Mouse (Mus musculus): Measurements from ENCODE around the gene Cltb. TPM values are rescaled to one million over a fixed set of nuclear protein-coding genes. Genes with fewer than 3 reads are reported as not detected.

The Cltb gene
- polyA plus RNA-seq, 1 experiment = 46.7 TPM

DNA sequence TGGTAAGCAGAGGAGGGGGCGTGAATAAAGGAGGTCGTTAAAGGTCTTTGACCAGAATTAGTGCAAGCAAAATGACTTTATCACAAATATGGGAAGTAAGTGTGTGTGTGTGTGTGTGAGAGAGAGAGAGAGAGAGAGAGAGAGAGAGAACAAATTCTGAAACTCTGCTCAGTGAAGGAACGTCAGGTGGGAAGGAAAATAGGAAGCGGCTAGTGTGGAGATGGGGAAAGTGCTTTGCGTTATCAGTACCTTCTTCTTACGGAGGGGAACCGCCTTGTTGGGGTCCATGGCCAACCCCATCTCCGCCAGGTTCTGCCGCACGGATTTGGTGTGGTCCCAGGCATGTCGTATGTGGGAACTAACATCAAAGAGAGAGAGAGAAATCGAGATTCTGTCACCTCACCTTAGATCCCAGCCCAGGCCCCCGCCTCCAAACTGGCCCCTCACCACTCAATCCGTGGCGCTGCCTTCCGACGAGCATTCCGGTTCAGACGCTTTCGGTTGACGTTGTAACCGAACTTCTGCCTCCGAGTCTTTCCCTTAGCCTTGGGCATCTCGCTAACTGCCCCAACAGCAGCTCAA is 21.6 kb downstream of the Cltb start:
- no peaks in the 10 kb centered on the region for H3K27me3 ChIP-seq (ENCODE audit: control insufficient read depth)
- peaks cover 42% of the 10 kb centered on the region for H3K4me1 ChIP-seq (ENCODE audit: control insufficient read depth)
- H3K9me3 ChIP-seq (ENCODE audit: control insufficient read depth, low read length) = no peaks in the 10 kb centered on the region
- TF ChIP-seq TAL1 (IDR thresholded peaks at IDR 0.05; ENCODE audit: low read length) (no peak), GATA1 (IDR thresholded peaks at IDR 0.05; ENCODE audit: low read length) (no peak)
- peak overlapping the region; percentile 83 for H3K4me3 ChIP-seq (replicated peaks)
- peaks cover 60% of the 10 kb centered on the region for H3K36me3 ChIP-seq (ENCODE audit: control insufficient read depth)

DNA sequence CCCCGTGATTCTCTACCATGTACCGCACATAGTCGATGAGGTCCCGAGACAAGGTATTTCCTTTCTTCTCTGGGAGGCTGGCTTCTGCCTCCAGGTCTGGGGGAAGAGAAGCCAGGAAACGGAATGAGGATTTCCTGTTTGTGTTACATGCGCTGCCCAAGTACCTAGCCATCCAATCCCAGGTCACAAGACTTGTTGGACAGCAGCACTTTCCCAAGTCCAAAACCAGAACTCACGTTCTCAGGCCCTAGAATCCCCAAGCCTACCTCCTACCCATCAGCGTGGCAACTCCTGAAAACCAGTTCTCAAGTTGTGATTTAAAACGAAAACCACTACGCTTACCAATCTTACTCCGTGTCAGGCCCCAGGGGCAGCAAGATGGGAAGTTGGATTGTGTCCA is 25.3 kb downstream of the Cltb start:
- Histone ChIP-seq H3K4me3 (replicated peaks) (no peak overlapping the region), H3K27me3 (ENCODE audit: control insufficient read depth) (no peaks in the 10 kb centered on the region), H3K36me3 (ENCODE audit: control insufficient read depth) (peaks cover 65% of the 10 kb centered on the region), H3K9me3 (ENCODE audit: control insufficient read depth, low read length) (no peaks in the 10 kb centered on the region), H3K4me1 (ENCODE audit: control insufficient read depth) (peaks cover 21% of the 10 kb centered on the region)
- TF ChIP-seq GATA1 (IDR thresholded peaks at IDR 0.05; ENCODE audit: low read length) (no peak), TAL1 (IDR thresholded peaks at IDR 0.05; ENCODE audit: low read length) (no peak)

DNA sequence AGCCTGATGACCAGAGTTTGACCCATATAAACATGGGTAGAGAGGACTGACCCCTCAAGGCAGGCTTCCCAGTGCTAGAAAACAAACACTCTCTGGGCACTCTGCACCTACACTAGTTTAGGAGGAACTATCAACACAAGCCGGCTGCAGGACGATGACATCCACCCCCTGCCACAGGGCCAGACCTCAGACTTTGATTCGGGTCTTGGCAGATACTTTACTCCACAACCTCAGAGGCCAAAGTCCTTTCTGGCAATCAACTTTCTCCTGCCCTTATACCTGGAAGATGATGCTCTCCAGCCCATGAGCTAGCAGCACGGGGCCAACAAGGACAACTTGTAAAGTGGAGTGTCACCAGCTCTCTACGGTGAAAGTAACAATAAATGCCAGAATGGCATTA is 28.3 kb downstream of the Cltb start:
- no peak for TF ChIP-seq GATA1 (IDR thresholded peaks at IDR 0.05; ENCODE audit: low read length)
- no peak for TF ChIP-seq TAL1 (IDR thresholded peaks at IDR 0.05; ENCODE audit: low read length)

DNA sequence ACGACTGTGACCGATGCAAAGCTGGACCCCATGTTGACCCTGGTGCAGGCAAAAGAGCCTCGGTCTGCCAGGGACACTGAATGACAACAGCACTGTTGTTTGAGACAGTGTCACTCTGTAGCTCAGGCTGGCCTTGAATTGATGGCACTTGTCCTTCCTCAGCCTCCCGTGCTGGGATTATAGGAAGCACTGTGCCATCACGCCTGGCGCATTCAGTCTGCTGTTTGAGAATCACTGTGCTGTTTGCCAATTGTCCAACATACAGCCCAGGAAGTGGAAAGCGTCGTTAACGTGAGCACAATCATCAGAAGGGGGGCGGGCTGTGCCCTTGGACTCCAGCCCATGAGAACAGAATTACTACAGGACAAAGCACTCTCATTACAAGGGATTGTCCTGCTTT is 29.0 kb downstream of the Cltb start:
- peaks cover 7% of the 10 kb centered on the region for H3K4me1 ChIP-seq (ENCODE audit: control insufficient read depth)
- TF ChIP-seq GATA1 (IDR thresholded peaks at IDR 0.05; ENCODE audit: low read length) (no peak), TAL1 (IDR thresholded peaks at IDR 0.05; ENCODE audit: low read length) (no peak)
- H3K9me3 ChIP-seq (ENCODE audit: control insufficient read depth, low read length) = no peaks in the 10 kb centered on the region
- H3K27me3 ChIP-seq (ENCODE audit: control insufficient read depth) = no peaks in the 10 kb centered on the region
- H3K36me3 ChIP-seq (ENCODE audit: control insufficient read depth) = peaks cover 64% of the 10 kb centered on the region
- no peak overlapping the region for H3K4me3 ChIP-seq (replicated peaks)

More for the DNA sequence above, 28.3 kb downstream of the Cltb start:
- Histone ChIP-seq H3K36me3 (ENCODE audit: control insufficient read depth) (peaks cover 68% of the 10 kb centered on the region), H3K9me3 (ENCODE audit: control insufficient read depth, low read length) (no peaks in the 10 kb centered on the region), H3K4me3 (replicated peaks) (no peak overlapping the region), H3K27me3 (ENCODE audit: control insufficient read depth) (no peaks in the 10 kb centered on the region), H3K4me1 (ENCODE audit: control insufficient read depth) (peaks cover 6% of the 10 kb centered on the region)

DNA sequence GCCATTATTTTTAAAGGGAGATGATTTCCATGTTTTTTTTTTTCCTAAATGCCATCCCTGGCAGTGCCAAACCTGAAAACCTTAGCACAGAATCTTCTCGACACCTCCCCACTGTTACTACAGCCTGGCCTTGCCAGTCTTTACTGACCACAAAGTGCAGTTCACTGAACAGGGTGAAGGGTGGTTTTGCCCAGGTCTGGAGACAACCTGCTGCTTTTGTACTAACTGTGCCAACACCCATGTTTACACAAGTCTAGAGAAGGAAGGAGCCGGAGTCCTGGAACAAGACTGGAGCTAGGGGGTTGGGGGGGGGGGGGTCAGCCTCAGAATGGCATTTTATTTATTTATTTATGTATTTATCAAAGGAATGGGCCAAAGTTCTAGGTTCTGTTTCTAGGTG is 29.8 kb downstream of the Cltb start:
- Histone ChIP-seq H3K36me3 (ENCODE audit: control insufficient read depth) (peaks cover 60% of the 10 kb centered on the region), H3K4me3 (replicated peaks) (no peak overlapping the region), H3K4me1 (ENCODE audit: control insufficient read depth) (peaks cover 7% of the 10 kb centered on the region), H3K27me3 (ENCODE audit: control insufficient read depth) (peaks cover 3% of the 10 kb centered on the region; the same call in 1 of the 2 replicates), H3K9me3 (ENCODE audit: control insufficient read depth, low read length) (no peaks in the 10 kb centered on the region)
- TF ChIP-seq TAL1 (IDR thresholded peaks at IDR 0.05; ENCODE audit: low read length) (no peak), GATA1 (IDR thresholded peaks at IDR 0.05; ENCODE audit: low read length) (no peak)

- H3K9me3 ChIP-seq (ENCODE audit: control insufficient read depth, low read length) = no peaks in the 10 kb centered on the region
- no peak overlapping the region for H3K4me3 ChIP-seq (replicated peaks)
- peaks cover 32% of the 10 kb centered on the region for H3K4me1 ChIP-seq (ENCODE audit: control insufficient read depth)
- TF ChIP-seq TAL1 (IDR thresholded peaks at IDR 0.05; ENCODE audit: low read length) = no peak
- no peak for TF ChIP-seq GATA1 (IDR thresholded peaks at IDR 0.05; ENCODE audit: low read length)
- peaks cover 35% of the 10 kb centered on the region for H3K27me3 ChIP-seq (ENCODE audit: control insufficient read depth)
- peaks cover 25% of the 10 kb centered on the region for H3K36me3 ChIP-seq (ENCODE audit: control insufficient read depth)
Observed at GRCm38 (mm10) chr13:54577652-54578507, 33.3 kb downstream of the Cltb start.

- TF ChIP-seq TAL1 (IDR thresholded peaks at IDR 0.05; ENCODE audit: low read length) (no peak), GATA1 (IDR thresholded peaks at IDR 0.05; ENCODE audit: low read length) (no peak)
- Histone ChIP-seq H3K9me3 (ENCODE audit: control insufficient read depth, low read length) (no peaks in the 10 kb centered on the region), H3K36me3 (ENCODE audit: control insufficient read depth) (peaks cover 6% of the 10 kb centered on the region), H3K27me3 (ENCODE audit: control insufficient read depth) (peaks cover 38% of the 10 kb centered on the region), H3K4me1 (ENCODE audit: control insufficient read depth) (peaks cover 32% of the 10 kb centered on the region), H3K4me3 (replicated peaks) (peak overlapping the region; percentile 69)
Observed at GRCm38 (mm10) chr13:54575489-54575888, 35.7 kb downstream of the Cltb start.

DNA sequence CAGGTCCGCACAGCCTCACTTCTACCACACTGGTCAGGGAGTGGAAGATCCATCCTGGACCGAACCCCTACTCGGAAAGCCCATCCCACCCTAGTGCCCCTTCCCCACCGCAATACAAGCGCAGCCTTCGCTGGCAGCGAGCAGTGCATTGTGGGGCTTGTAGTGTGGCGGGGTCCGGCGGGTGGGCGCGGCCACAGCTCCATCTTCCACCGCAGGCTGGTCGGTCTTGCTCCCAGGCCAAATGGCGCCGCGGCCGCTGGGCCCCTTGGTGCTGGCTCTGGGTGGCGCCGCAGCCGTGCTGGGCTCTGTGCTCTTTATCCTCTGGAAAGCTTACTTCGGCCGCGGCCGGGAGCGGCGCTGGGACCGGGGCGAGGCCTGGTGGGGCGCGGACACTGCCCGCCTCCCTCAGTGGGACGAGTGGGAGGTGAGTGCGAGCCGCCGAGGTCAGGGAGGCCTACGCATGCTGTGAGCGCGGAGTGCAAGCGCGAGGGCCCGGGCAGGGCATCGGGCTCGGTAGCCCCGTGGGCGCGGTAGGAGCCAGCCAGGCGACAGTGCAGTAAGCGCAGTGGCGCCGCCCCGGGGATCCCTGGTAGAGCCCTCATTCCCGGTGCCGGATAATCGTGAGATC is 36.2 kb downstream of the Cltb start, which contains the start of gene Arl10:
Gene Arl10 (plus strand): TSS at position 162 of the 628 bp plus-strand sequence.
- TF ChIP-seq TAL1 (IDR thresholded peaks at IDR 0.05; ENCODE audit: low read length) = no peak
- TF ChIP-seq GATA1 (IDR thresholded peaks at IDR 0.05; ENCODE audit: low read length) = no peak
- peaks cover 32% of the 10 kb centered on the region for H3K4me1 ChIP-seq (ENCODE audit: control insufficient read depth)
- peaks cover 38% of the 10 kb centered on the region for H3K27me3 ChIP-seq (ENCODE audit: control insufficient read depth)
- H3K4me3 ChIP-seq (replicated peaks) = peak within 1 kb of the TSS; percentile 69
- no peaks in the 10 kb centered on the region for H3K9me3 ChIP-seq (ENCODE audit: control insufficient read depth, low read length)
- peaks cover 4% of the 10 kb centered on the region for H3K36me3 ChIP-seq (ENCODE audit: control insufficient read depth)

DNA sequence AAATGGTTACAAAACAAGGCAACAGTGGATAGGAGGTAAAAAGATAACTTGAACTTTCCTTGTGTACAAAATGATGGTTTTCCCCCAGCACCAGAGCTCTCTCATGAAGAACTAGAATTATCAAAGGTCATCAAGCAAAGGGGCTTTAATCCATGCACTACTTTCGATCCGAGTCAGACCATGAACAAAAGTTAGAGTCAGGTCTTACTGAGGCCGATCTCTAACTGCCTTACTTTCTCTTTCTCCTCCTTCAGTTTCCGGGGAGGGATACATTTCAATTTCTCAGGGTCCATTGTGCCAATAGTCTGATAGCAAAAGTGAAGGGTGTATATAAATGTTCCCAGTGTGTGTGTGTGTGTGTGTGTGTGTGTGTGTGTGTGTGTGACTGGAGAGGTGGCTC is 38.5 kb downstream of the Cltb start:
- Histone ChIP-seq H3K9me3 (ENCODE audit: control insufficient read depth, low read length) (no peaks in the 10 kb centered on the region), H3K27me3 (ENCODE audit: control insufficient read depth) (peaks cover 38% of the 10 kb centered on the region), H3K36me3 (ENCODE audit: control insufficient read depth) (no peaks in the 10 kb centered on the region; the same call in 1 of the 2 replicates), H3K4me1 (ENCODE audit: control insufficient read depth) (peaks cover 34% of the 10 kb centered on the region), H3K4me3 (replicated peaks) (no peak overlapping the region)
- TF ChIP-seq GATA1 (IDR thresholded peaks at IDR 0.05; ENCODE audit: low read length) (no peak), TAL1 (IDR thresholded peaks at IDR 0.05; ENCODE audit: low read length) (no peak)
